15 mouse cellular contexts compared by ENCODE assay signal in the genomic region with DNA sequence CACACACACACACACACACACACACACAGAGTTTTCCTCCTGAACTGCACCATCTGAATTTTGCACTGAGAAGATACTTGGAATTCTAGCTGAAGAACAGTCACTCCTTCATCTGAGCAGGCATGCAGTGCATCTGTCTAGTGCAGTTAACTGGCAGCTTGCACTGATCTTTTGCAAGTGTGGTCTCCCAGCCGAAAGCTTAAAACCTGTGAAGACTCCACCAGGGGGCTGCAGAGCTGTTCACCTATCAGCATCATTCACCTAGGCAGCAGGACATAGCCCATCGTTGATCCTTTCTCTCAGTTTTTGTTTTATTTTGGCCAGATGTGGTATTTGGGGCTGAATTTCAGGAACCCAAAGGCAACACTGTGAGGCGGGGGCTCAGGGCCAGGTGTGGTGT. TPM values are rescaled to one million over a fixed set of nuclear protein-coding genes. Genes with fewer than 3 reads are reported as not detected.
A peak's percentile ranks its signal among the peaks of the same experiment; 100 is the strongest.
DNase-seq lines count a peak whose midpoint lies in the region; ATAC-seq and TF ChIP-seq lines count a peak whose summit lies in the region.
"Had no signal": no experiment of that assay in that cellular context is flagged by ENCODE, and none has a peak within 500 bp of the region (broad histone marks: within the 10 kb centered on the region; RNA-seq: fewer than 3 reads in every experiment).

No protein-coding gene starts in this region.

- ATAC-seq in intestine, postnatal 0 days, result no peak
- no peak for ATAC-seq in intestine, embryonic 15.5 days
- no peak for ATAC-seq in forebrain, embryonic 13.5 days
- no peak for ATAC-seq in midbrain, embryonic 12.5 days (ENCODE audit: low FRiP score, low read depth)
- no peak for ATAC-seq in megakaryocyte, adult 5-6 weeks (ENCODE audit: poor library complexity, severe bottlenecking)

- in situ Hi-C loops in ES-E14 (cut with MboI; ENCODE audit: low sequenced_read_pairs in 2 of 2, unreplicated experiment in 2 of 2), result no loop called here

- TF ChIP-seq CTCF in intestine, postnatal 0 days (IDR thresholded peaks at IDR 0.05; ENCODE audit: low read depth), result peak; percentile 13; the same call in 1 of the 2 replicates

- H3K27ac ChIP-seq in intestine, postnatal 0 days (ENCODE audit: low read depth, low read length), result no peak overlapping the region
- H3K27ac ChIP-seq in intestine, embryonic 15.5 days, result no peak overlapping the region
- H3K27ac ChIP-seq in ES-E14 (ENCODE audit: insufficient read depth, low read depth, low read length, poor library complexity, severe bottlenecking), result no peak overlapping the region
- H3K27ac ChIP-seq in forebrain, embryonic 13.5 days, result peak overlapping the region; percentile 91
- H3K27ac ChIP-seq in midbrain, embryonic 12.5 days (replicated peaks), result peak overlapping the region; percentile 61
- H3K27ac ChIP-seq: limb, embryonic 15.5 days; lung, embryonic 15.5 days had no signal

- H3K4me1 ChIP-seq in intestine, postnatal 0 days (replicated peaks; ENCODE audit: control insufficient read depth, insufficient read depth, low read length), result no peaks in the 10 kb centered on the region
- H3K4me1 ChIP-seq in intestine, embryonic 15.5 days (replicated peaks), result peaks cover 4% of the 10 kb centered on the region; the same call in 1 of the 2 replicates
- H3K4me1 ChIP-seq in ES-E14 (ENCODE audit: control insufficient read depth in 2 of 2, insufficient read depth in 2 of 2, low read length in 2 of 2, poor library complexity in 1 of 2), result peaks cover 7 to 16% of the 10 kb centered on the region in 2 experiments; a peak in 3 of 4 replicates
- H3K4me1 ChIP-seq in forebrain, embryonic 13.5 days, result peaks cover 86% of the 10 kb centered on the region
- H3K4me1 ChIP-seq in midbrain, embryonic 12.5 days, result peaks cover 61% of the 10 kb centered on the region

- no peaks in the 10 kb centered on the region for H3K9me3 ChIP-seq in intestine, postnatal 0 days (ENCODE audit: control insufficient read depth)
- no peaks in the 10 kb centered on the region for H3K9me3 ChIP-seq in intestine, embryonic 15.5 days
- no peaks in the 10 kb centered on the region for H3K9me3 ChIP-seq in ES-E14 (ENCODE audit: control insufficient read depth, insufficient read depth, low read depth, low read length)
- no peaks in the 10 kb centered on the region for H3K9me3 ChIP-seq in forebrain, embryonic 13.5 days (replicated peaks)
- H3K9me3 ChIP-seq in midbrain, embryonic 12.5 days, result no peaks in the 10 kb centered on the region
- H3K9me3 ChIP-seq: limb, embryonic 15.5 days; lung, embryonic 15.5 days had no signal

- WGBS in intestine, postnatal 0 days, result 67% methylated on average over 3 of the region's 3 CpGs
- WGBS in intestine, embryonic 15.5 days, result 60% methylated on average over 3 of the region's 3 CpGs
- 54% methylated on average over 3 of the region's 3 CpGs for WGBS in forebrain, embryonic 13.5 days
- WGBS in midbrain, embryonic 12.5 days, result 75% methylated on average over 3 of the region's 3 CpGs

- H3K4me3 ChIP-seq in intestine, postnatal 0 days (ENCODE audit: low read depth, low read length), result no peak overlapping the region
- no peak overlapping the region for H3K4me3 ChIP-seq in intestine, embryonic 15.5 days (replicated peaks)
- no peak overlapping the region for H3K4me3 ChIP-seq in ES-E14 (ENCODE audit: insufficient read depth in 1 of 2, low read depth in 1 of 2, low read length in 2 of 2, poor library complexity in 1 of 2, severe bottlenecking in 1 of 2)
- no peak overlapping the region for H3K4me3 ChIP-seq in forebrain, embryonic 13.5 days
- no peak overlapping the region for H3K4me3 ChIP-seq in midbrain, embryonic 12.5 days
- H3K4me3 ChIP-seq: limb, embryonic 15.5 days; lung, embryonic 15.5 days had no signal

- no peak for DNase-seq in ES-E14 (ENCODE audit: low read depth, low spot score)
- no peak for DNase-seq in frontal cortex, postnatal 14 days (ENCODE audit: low spot score in 2 of 2)
- no peak for DNase-seq in cerebellum, postnatal 25 days
- DNase-seq: cerebellum, adult 9-10 months; kidney, adult 18-20 months; right cerebral cortex, postnatal 25 days; thymus, postnatal 4 days had no signal

- no peak overlapping the region for H3K4me2 ChIP-seq in intestine, postnatal 0 days (replicated peaks; ENCODE audit: low read depth)
- H3K4me2 ChIP-seq in intestine, embryonic 15.5 days (replicated peaks), result no peak overlapping the region
- H3K4me2 ChIP-seq in forebrain, embryonic 13.5 days, result peak overlapping the region; percentile 56
- H3K4me2 ChIP-seq in midbrain, embryonic 12.5 days (replicated peaks), result no peak overlapping the region
- H3K4me2 ChIP-seq: limb, embryonic 15.5 days; lung, embryonic 15.5 days had no signal

- H3K9ac ChIP-seq in intestine, postnatal 0 days (ENCODE audit: low read depth, low read length), result no peak overlapping the region
- no peak overlapping the region for H3K9ac ChIP-seq in intestine, embryonic 15.5 days
- no peak overlapping the region for H3K9ac ChIP-seq in ES-E14 (ENCODE audit: insufficient read depth, low read depth, low read length, poor library complexity, severe bottlenecking)
- peak overlapping the region; percentile 62; the same call in 1 of the 2 replicates for H3K9ac ChIP-seq in forebrain, embryonic 13.5 days
- no peak overlapping the region for H3K9ac ChIP-seq in midbrain, embryonic 12.5 days (replicated peaks)
- H3K9ac ChIP-seq: limb, embryonic 15.5 days; lung, embryonic 15.5 days had no signal

- no peaks in the 10 kb centered on the region for H3K27me3 ChIP-seq in intestine, postnatal 0 days (replicated peaks; ENCODE audit: control insufficient read depth, insufficient read depth, low read length)
- H3K27me3 ChIP-seq in intestine, embryonic 15.5 days (replicated peaks), result no peaks in the 10 kb centered on the region
- H3K27me3 ChIP-seq in forebrain, embryonic 13.5 days, result no peaks in the 10 kb centered on the region
- no peaks in the 10 kb centered on the region for H3K27me3 ChIP-seq in midbrain, embryonic 12.5 days
- H3K27me3 ChIP-seq: limb, embryonic 15.5 days; lung, embryonic 15.5 days had no signal

- H3K36me3 ChIP-seq in intestine, postnatal 0 days (ENCODE audit: control insufficient read depth, insufficient read depth), result no peaks in the 10 kb centered on the region
- no peaks in the 10 kb centered on the region for H3K36me3 ChIP-seq in intestine, embryonic 15.5 days
- H3K36me3 ChIP-seq in ES-E14 (ENCODE audit: control insufficient read depth, insufficient read depth, low read length, poor library complexity, severe bottlenecking), result peaks cover 3% of the 10 kb centered on the region; the same call in 1 of the 2 replicates
- peaks cover 54% of the 10 kb centered on the region for H3K36me3 ChIP-seq in forebrain, embryonic 13.5 days (ENCODE audit: poor library complexity, severe bottlenecking)
- H3K36me3 ChIP-seq in midbrain, embryonic 12.5 days, result peaks cover 48% of the 10 kb centered on the region
- H3K36me3 ChIP-seq: lung, embryonic 15.5 days had no signal

TF ChIP-seq in ES-E14, 5 proteins besides CTCF, POLR2A, EP300 and RAD21:
- TF ChIP-seq CHD2 (IDR thresholded peaks at IDR 0.05; ENCODE audit: low read depth, low read length), result no peak
- TF ChIP-seq ZC3H11A (IDR thresholded peaks at IDR 0.05; ENCODE audit: borderline replicate concordance, low read depth, low read length), result peak; percentile 22; the same call in 1 of the 2 replicates
- TF ChIP-seq HCFC1 (IDR thresholded peaks at IDR 0.05; ENCODE audit: borderline replicate concordance, insufficient read depth, low read length), result no peak
- no peak for TF ChIP-seq ZNF384 (IDR thresholded peaks at IDR 0.05; ENCODE audit: low read depth, low read length)
- TF ChIP-seq MAFK (IDR thresholded peaks at IDR 0.05; ENCODE audit: insufficient read depth, low read depth, low read length), result no peak
TF ChIP-seq in ES-E14: peak in this region for 1.

RNA-seq across cellular contexts. Expression of gene Map1b, which starts 15.7 kb away (rescaled TPM):
- polyA plus RNA-seq in intestine, postnatal 0 days (2015; fragmentation: Nextera tagmentation; extraction: Ambion mirVana), result 43.7 and 47.7 TPM in 2 replicates
- polyA plus RNA-seq in intestine, embryonic 15.5 days (2015; fragmentation: Nextera tagmentation; extraction: Ambion mirVana), result 104 and 116 TPM in 2 replicates
- 21.2 and 23.9 TPM in 2 replicates for total RNA-seq in ES-E14 (2012; rRNA removed)
- 1,694 and 1,735 TPM in 2 replicates for polyA plus RNA-seq in forebrain, embryonic 13.5 days (2015; fragmentation: Nextera tagmentation; extraction: Ambion mirVana)
- polyA plus RNA-seq in midbrain, embryonic 12.5 days (2016; fragmentation: Nextera tagmentation; extraction: Ambion mirVana), result 1,345 and 1,353 TPM in 2 replicates
- 0.07 TPM in 2 replicates for total RNA-seq in megakaryocyte, adult 5-6 weeks (2015)
- 0.11 TPM in 1 of 2 replicates, not detected in the other for total RNA-seq in megakaryocyte, adult 5-6 weeks (2017)
- total RNA-seq: megakaryocyte-erythroid progenitor cell, adult 5-6 weeks had no signal

Comparison
In these comparisons a context has a peak if more than half of its experiments do, and no peak if none do; other contexts are left out.
1. H3K27ac ChIP-seq: peak in forebrain, embryonic 13.5 days (single experiment) and midbrain, embryonic 12.5 days (single experiment); none in intestine, postnatal 0 days (single experiment), intestine, embryonic 15.5 days (single experiment) and ES-E14 (single experiment).
2. RNA of gene Map1b, which starts 15.7 kb away (polyA plus RNA-seq): 1,694 to 1,735 TPM in forebrain, embryonic 13.5 days and 1,345 to 1,353 TPM in midbrain, embryonic 12.5 days; 104 to 116 TPM in intestine, embryonic 15.5 days and 43.7 to 47.7 TPM in intestine, postnatal 0 days; every median in the first group is over 10 times any median in the second.